10 mouse cellular contexts compared by ENCODE assay signal in the genomic region with DNA sequence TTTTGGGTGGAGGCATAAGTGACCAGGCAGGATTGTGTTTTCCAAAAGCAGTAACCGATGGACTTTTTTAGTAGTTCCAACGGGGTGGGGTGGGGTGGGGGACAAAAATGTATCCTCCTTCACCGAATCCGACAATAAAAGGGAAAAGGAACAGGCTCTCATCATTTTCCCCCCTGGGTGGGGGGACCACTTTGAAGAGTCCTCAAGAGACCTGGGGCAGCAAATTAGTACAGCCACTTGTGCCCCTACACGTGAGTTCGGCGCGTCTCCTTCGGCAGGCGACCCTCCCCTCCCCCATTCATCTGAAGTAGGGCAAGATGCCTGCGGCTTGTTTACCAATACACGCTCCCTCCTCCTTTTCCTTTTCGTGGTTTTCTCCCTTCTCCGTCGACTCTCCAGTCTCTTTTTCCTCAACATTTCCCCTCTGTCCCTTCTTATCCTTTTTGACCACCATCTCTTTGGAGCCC. TPM values are rescaled to one million over a fixed set of nuclear protein-coding genes. Genes with fewer than 3 reads are reported as not detected.
DNase-seq lines count a peak whose midpoint lies in the region; ATAC-seq and TF ChIP-seq lines count a peak whose summit lies in the region.
"Had no signal": no experiment of that assay in that cellular context is flagged by ENCODE, and none has a peak within 500 bp of the region (broad histone marks: within the 10 kb centered on the region; RNA-seq: fewer than 3 reads in every experiment).

No protein-coding gene starts in this region.

- peaks cover 26% of the 10 kb centered on the region for H3K4me1 ChIP-seq in embryonic facial prominence, embryonic 15.5 days
- H3K4me1 ChIP-seq in limb, embryonic 13.5 days, result peaks cover 19% of the 10 kb centered on the region
- no peaks in the 10 kb centered on the region for H3K4me1 ChIP-seq in lung, adult 2 months (ENCODE audit: control insufficient read depth, insufficient read depth, low read length)

- no peak for TF ChIP-seq POLR2A in lung, adult 2 months (IDR thresholded peaks at IDR 0.05; ENCODE audit: borderline replicate concordance, extremely low read depth, low read depth, low read length)

- H3K4me2 ChIP-seq in embryonic facial prominence, embryonic 15.5 days (replicated peaks), result peak overlapping the region; percentile 12; the same call in 1 of the 2 replicates
- peak overlapping the region; percentile 27 for H3K4me2 ChIP-seq in limb, embryonic 13.5 days (replicated peaks)

- under 1% methylated on average over 15 of the region's 15 CpGs for WGBS in embryonic facial prominence, embryonic 15.5 days
- under 1% methylated on average over 15 of the region's 15 CpGs for WGBS in limb, embryonic 13.5 days
- 1% methylated on average over 15 of the region's 15 CpGs for WGBS in lung, adult 2 months

- DNase-seq in cerebellum, adult 18-20 months, result peak; percentile 56 to 66
- no peak for DNase-seq in cerebellum, postnatal 4 days (ENCODE audit: low spot score in 2 of 2)
- peak; percentile 38 for DNase-seq in ES-CJ7 (ENCODE audit: low read depth, low spot score)
- DNase-seq in lung, adult 2 months, result no peak
- DNase-seq in left cerebral cortex, adult 8-10 months (ENCODE audit: low spot score in 2 of 2), result no peak

- H3K27me3 ChIP-seq in embryonic facial prominence, embryonic 15.5 days, result peaks cover 88% of the 10 kb centered on the region
- peaks cover 88% of the 10 kb centered on the region for H3K27me3 ChIP-seq in limb, embryonic 13.5 days

- H3K4me3 ChIP-seq in embryonic facial prominence, embryonic 15.5 days (replicated peaks), result no peak overlapping the region; the same call in 1 of the 2 replicates
- 0 out of 2 replicates have a peak overlapping the region, but pooled peaks have one; percentile 3 for H3K4me3 ChIP-seq in limb, embryonic 13.5 days
- no peak overlapping the region for H3K4me3 ChIP-seq in lung, adult 2 months (replicated peaks; ENCODE audit: extremely low read depth, low read depth, low read length)
- H3K4me3 ChIP-seq: myocyte had no signal

- no peaks in the 10 kb centered on the region for H3K9me3 ChIP-seq in embryonic facial prominence, embryonic 15.5 days (replicated peaks)
- no peaks in the 10 kb centered on the region for H3K9me3 ChIP-seq in limb, embryonic 13.5 days

- H3K36me3 ChIP-seq in embryonic facial prominence, embryonic 15.5 days, result no peaks in the 10 kb centered on the region
- H3K36me3 ChIP-seq in limb, embryonic 13.5 days, result no peaks in the 10 kb centered on the region

- no peak for TF ChIP-seq CTCF in lung, adult 2 months (IDR thresholded peaks at IDR 0.05; ENCODE audit: insufficient read depth, low read length)

- ATAC-seq in embryonic facial prominence, embryonic 15.5 days (ENCODE audit: insufficient number of reproducible peaks, low FRiP score, low TSS enrichment, low read depth), result no peak
- ATAC-seq in limb, embryonic 13.5 days (ENCODE audit: low FRiP score, low read depth), result no peak
- no peak for ATAC-seq in monocyte, adult 5-6 weeks (replicated peaks; ENCODE audit: insufficient number of reproducible peaks, low FRiP score, low TSS enrichment, poor library complexity, severe bottlenecking)

- H3K9ac ChIP-seq in embryonic facial prominence, embryonic 15.5 days, result no peak overlapping the region
- no peak overlapping the region for H3K9ac ChIP-seq in limb, embryonic 13.5 days

- H3K27ac ChIP-seq in embryonic facial prominence, embryonic 15.5 days (replicated peaks), result no peak overlapping the region
- no peak overlapping the region for H3K27ac ChIP-seq in limb, embryonic 13.5 days

RNA-seq across cellular contexts. Expression of a gene that starts 20.6 kb away (rescaled TPM):
- 2.2 and 2.7 TPM in 2 replicates for polyA plus RNA-seq in embryonic facial prominence, embryonic 15.5 days (2015; fragmentation: Nextera tagmentation; extraction: Ambion mirVana)
- polyA plus RNA-seq in limb, embryonic 13.5 days (2015; fragmentation: Nextera tagmentation; extraction: Ambion mirVana), result 0.39 and 0.55 TPM in 2 replicates
- not detected in 2 replicates for polyA plus RNA-seq in lung, adult 2 months (2012; rRNA removed)
- not detected in 3 replicates for total RNA-seq in monocyte, adult 5-6 weeks (2017)
- total RNA-seq in left cerebral cortex, adult 8-10 months (2022), result 10 to 100 TPM in 3 of 4 experiments, 1 to 10 TPM in 1; 9.3 to 12.0 (median 11.3) TPM
- total RNA-seq: gastrocnemius, adult 18-20 months had no signal

Comparison
In these comparisons a context has a peak if more than half of its experiments do, and no peak if none do; other contexts are left out.
1. DNase-seq: peak in cerebellum, adult 18-20 months (2 of 2) and ES-CJ7 (single experiment); none in cerebellum, postnatal 4 days (0 of 2), lung, adult 2 months (single experiment) and left cerebral cortex, adult 8-10 months (0 of 2).